Mouse (Mus musculus): Measurements from ENCODE around the gene Cyp3a41b.
"Not testable (repeated sequence)": the region's sequence is repeated elsewhere in the genome, so short reads cannot be mapped to it uniquely, and the experiment has no call there.

Cyp3a41b gene

GRCm38 (mm10) chr5:145584630-145585029 is at the start of gene Cyp3a41b:
Gene Cyp3a41b (minus strand): TSS chr5:145584730.
- DNase-seq (ENCODE audit: low spot score) = not testable (repeated sequence)

- not testable (repeated sequence) for DNase-seq (ENCODE audit: low spot score)
These were observed 47.8 kb upstream of the Cyp3a41b start for GRCm38 (mm10) chr5:145632286-145632685.

DNA sequence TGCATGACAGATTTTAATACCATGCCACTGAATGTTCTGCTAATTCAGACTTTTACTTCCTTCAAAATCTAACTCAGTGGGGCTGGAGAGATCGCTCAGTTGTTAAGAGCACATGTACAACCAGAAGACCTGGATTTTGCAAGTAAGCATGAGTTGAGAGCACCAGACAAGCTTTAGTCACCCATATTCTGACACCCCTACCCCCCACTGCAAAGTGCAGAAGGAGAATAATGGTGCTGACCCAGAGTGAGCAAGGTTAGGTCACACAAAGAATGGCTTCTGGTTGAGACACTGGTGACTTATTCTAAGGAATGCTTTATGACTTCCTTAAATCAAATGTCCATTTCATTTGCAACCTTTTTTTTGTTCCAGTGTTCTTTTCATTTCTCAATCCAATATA is 20.4 kb upstream of the Cyp3a41b start:
- DNase-seq (ENCODE audit: low spot score) = not testable (repeated sequence)

- DNase-seq (ENCODE audit: low spot score) = not testable (repeated sequence)
These were observed 13.3 kb upstream of the Cyp3a41b start for GRCm38 (mm10) chr5:145597851-145598250.

- DNase-seq (ENCODE audit: low spot score) = not testable (repeated sequence)
These were observed 7.2 kb downstream of the Cyp3a41b start for GRCm38 (mm10) chr5:145577321-145577720.

DNA sequence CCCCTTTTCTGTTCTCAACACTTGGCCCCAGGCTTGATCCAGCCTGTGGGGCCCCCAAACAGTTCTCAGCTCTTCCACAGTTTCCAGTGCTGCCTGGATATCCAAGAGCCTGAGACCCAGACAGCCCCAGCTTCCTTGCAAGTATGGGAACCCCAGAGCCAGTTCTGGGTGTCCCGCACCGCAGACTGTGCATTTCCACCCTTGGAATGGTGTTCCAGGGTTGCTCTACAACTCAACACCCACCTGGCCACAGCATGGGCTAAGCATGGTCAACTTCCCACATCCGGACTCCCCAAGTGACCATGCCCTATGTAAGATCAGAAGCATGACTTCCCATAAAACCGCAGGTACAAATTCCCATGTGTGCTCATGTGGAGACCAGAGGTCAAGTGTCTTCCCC is 8.9 kb downstream of the Cyp3a41b start:
- DNase-seq (ENCODE audit: low spot score) = not testable (repeated sequence)

GRCm38 (mm10) chr5:145571922-145572321 is 12.6 kb downstream of the Cyp3a41b start:
- DNase-seq (ENCODE audit: low spot score) = not testable (repeated sequence)
